Mouse (Mus musculus): ENCODE results near the gene Syngr1. TPM values are rescaled to one million over a fixed set of nuclear protein-coding genes. Genes with fewer than 3 reads are reported as not detected.

The Syngr1 gene
- polyA plus RNA-seq, 1 experiment = 0.95 TPM

DNA sequence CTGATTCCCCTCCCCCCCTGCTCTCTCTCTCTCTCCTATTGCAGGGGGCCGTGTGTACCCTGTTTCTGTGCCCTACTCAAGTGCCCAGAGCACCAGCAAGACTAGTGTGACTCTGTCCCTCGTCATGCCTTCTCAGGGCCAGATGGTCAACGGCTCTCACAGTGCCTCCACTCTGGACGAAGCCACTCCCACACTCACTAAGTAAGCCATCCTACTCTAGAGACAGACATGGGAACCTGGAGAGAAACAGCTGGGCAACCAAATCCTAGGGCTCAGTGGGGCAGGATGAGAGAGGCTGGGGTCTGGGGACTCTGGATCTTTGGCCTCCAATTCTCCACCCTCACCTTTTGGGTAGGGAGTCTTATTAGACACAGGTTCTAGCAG, 67.6 kb downstream of the Syngr1 start:
- Histone ChIP-seq H3K27ac (ENCODE audit: insufficient read depth, low read length) (no peak overlapping the region), H3K4me3 (ENCODE audit: insufficient read depth, low read length) (no peak overlapping the region), H3K4me1 (ENCODE audit: control insufficient read depth, insufficient read depth, low read length) (peaks cover 20% of the 10 kb centered on the region)
- TF ChIP-seq POLR2A (IDR thresholded peaks at IDR 0.05; ENCODE audit: low read depth, low read length) (no peak), CTCF (IDR thresholded peaks at IDR 0.05; ENCODE audit: borderline replicate concordance, insufficient read depth, low read length) (no peak)

GRCm38 (mm10) chr15:80159286-80159901, 68.3 kb downstream of the Syngr1 start:
- H3K4me3 ChIP-seq (ENCODE audit: insufficient read depth, low read length) = no peak overlapping the region

GRCm38 (mm10) chr15:80160223-80160622, 69.1 kb downstream of the Syngr1 start:
- peak overlapping the region; percentile 56 for H3K27ac ChIP-seq (ENCODE audit: insufficient read depth, low read length)
- H3K4me3 ChIP-seq (ENCODE audit: insufficient read depth, low read length) = no peak overlapping the region
- H3K4me1 ChIP-seq (ENCODE audit: control insufficient read depth, insufficient read depth, low read length) = peaks cover 20% of the 10 kb centered on the region
- TF ChIP-seq POLR2A (IDR thresholded peaks at IDR 0.05; ENCODE audit: low read depth, low read length) = no peak

More at GRCm38 (mm10) chr15:80159286-80159901, 68.3 kb downstream of the Syngr1 start:
- Histone ChIP-seq H3K27ac (ENCODE audit: insufficient read depth, low read length) (peak overlapping the region; percentile 56), H3K4me1 (ENCODE audit: control insufficient read depth, insufficient read depth, low read length) (peaks cover 20% of the 10 kb centered on the region)
- TF ChIP-seq POLR2A (IDR thresholded peaks at IDR 0.05; ENCODE audit: low read depth, low read length) (no peak), CTCF (IDR thresholded peaks at IDR 0.05; ENCODE audit: borderline replicate concordance, insufficient read depth, low read length) (no peak)

DNA sequence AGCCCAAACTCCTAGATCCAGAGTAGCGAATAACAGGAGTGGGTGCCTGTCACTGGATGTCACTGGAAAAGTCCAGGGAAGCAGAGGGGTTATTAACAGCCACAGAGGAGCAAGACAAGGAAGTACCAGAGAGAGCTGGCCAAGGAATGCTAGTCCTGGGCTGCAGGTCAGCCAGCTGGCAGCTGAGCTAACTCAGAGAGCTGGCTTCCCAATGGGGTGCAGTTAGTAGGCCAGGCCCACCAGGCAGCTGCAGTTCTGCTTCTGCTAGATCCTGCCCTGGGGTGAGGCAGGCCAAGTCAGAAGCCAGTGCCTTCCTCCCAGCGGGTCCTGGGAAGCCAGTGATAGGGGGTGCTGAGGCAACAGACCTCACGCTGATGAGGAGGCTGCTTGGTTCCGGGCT, 69.6 kb downstream of the Syngr1 start:
- Histone ChIP-seq H3K4me3 (ENCODE audit: insufficient read depth, low read length) (no peak overlapping the region), H3K27ac (ENCODE audit: insufficient read depth, low read length) (no peak overlapping the region), H3K4me1 (ENCODE audit: control insufficient read depth, insufficient read depth, low read length) (peaks cover 20% of the 10 kb centered on the region)
- TF ChIP-seq CTCF (IDR thresholded peaks at IDR 0.05; ENCODE audit: borderline replicate concordance, insufficient read depth, low read length) (no peak), POLR2A (IDR thresholded peaks at IDR 0.05; ENCODE audit: low read depth, low read length) (no peak)

- Histone ChIP-seq H3K27ac (ENCODE audit: insufficient read depth, low read length) (no peak overlapping the region), H3K4me3 (ENCODE audit: insufficient read depth, low read length) (no peak overlapping the region), H3K4me1 (ENCODE audit: control insufficient read depth, insufficient read depth, low read length) (peaks cover 20% of the 10 kb centered on the region)
- TF ChIP-seq POLR2A (IDR thresholded peaks at IDR 0.05; ENCODE audit: low read depth, low read length) (no peak), CTCF (IDR thresholded peaks at IDR 0.05; ENCODE audit: borderline replicate concordance, insufficient read depth, low read length) (no peak)
These were observed 70.1 kb downstream of the Syngr1 start for GRCm38 (mm10) chr15:80161199-80161598.

DNA sequence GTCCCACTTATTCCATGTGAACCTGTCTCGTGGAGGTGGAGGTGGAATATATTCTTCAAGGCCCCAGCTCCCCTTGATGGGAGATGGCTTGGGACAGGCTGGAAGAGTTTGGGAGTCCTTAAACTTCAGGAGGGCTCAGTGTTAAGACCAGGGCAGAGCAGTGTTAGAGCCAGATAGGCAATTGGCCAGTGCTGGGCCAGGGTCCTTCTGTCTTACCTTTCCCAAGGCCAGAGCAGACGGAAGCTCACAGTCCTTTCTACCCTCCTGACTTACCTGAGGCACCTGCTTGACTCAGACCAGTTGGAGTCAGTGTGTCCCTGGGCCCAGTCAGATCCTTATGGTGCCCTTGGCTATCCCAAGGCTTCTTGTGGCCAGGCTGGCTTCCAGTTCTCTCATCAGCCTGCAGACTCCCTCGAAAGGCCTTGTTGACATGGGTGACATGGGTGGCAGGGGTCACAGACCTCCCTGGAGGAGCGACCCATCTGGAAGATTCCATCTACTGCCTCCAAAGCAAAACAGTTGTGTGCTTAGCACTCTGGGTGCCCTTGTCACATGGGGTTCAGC, 71.3 kb downstream of the Syngr1 start:
- TF ChIP-seq POLR2A (IDR thresholded peaks at IDR 0.05; ENCODE audit: low read depth, low read length) = no peak
- TF ChIP-seq CTCF (IDR thresholded peaks at IDR 0.05; ENCODE audit: borderline replicate concordance, insufficient read depth, low read length) = no peak
- no peak overlapping the region for H3K27ac ChIP-seq (ENCODE audit: insufficient read depth, low read length)
- peaks cover 20% of the 10 kb centered on the region for H3K4me1 ChIP-seq (ENCODE audit: control insufficient read depth, insufficient read depth, low read length)
- no peak overlapping the region for H3K4me3 ChIP-seq (ENCODE audit: insufficient read depth, low read length)

GRCm38 (mm10) chr15:80163274-80163673, 72.1 kb downstream of the Syngr1 start:
- TF ChIP-seq CTCF (IDR thresholded peaks at IDR 0.05; ENCODE audit: borderline replicate concordance, insufficient read depth, low read length) (no peak), POLR2A (IDR thresholded peaks at IDR 0.05; ENCODE audit: low read depth, low read length) (no peak)
- Histone ChIP-seq H3K4me1 (ENCODE audit: control insufficient read depth, insufficient read depth, low read length) (peaks cover 20% of the 10 kb centered on the region), H3K4me3 (ENCODE audit: insufficient read depth, low read length) (no peak overlapping the region), H3K27ac (ENCODE audit: insufficient read depth, low read length) (no peak overlapping the region)

DNA sequence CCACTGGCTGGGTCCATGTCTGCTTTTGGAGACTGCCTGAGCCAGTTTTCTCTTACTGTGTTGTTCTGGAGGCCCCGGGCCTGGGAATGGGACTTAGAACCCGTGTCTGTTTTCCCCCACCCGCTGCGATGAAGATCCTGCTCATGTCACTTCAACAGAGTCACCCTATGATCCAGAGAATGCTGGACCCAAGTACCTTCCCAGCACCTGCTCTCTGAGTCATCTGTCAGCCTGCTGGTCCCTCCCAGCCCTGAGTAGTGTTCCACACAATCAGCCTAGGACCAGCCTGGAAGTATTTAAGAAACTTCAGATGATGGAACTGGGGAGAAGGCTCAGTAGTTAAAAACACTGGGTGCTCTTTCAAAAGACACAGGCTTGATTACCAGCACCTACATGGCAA, 72.6 kb downstream of the Syngr1 start:
- Histone ChIP-seq H3K4me1 (ENCODE audit: control insufficient read depth, insufficient read depth, low read length) (peaks cover 18% of the 10 kb centered on the region), H3K27ac (ENCODE audit: insufficient read depth, low read length) (no peak overlapping the region), H3K4me3 (ENCODE audit: insufficient read depth, low read length) (no peak overlapping the region)
- TF ChIP-seq CTCF (IDR thresholded peaks at IDR 0.05; ENCODE audit: borderline replicate concordance, insufficient read depth, low read length) (no peak), POLR2A (IDR thresholded peaks at IDR 0.05; ENCODE audit: low read depth, low read length) (no peak)

DNA sequence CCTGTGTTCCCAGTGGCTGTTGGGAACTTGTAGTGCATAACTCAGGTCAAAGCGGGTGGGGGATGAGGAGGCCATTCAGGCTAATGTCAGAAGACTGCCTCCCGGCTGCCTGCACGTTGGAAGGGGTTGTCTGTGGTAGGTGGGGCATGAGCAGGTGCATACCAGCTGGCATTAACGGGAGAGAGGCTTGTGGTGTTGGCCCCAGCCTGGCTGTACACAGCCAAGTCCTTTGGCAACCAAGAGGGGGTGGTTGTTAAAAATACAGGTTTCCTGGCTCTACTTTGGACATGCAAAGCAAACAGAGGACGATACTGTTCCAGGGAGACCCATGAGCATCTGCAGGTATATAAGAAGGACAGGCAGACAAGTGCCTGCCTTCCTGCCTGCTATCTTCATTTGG, 74.3 kb downstream of the Syngr1 start:
- TF ChIP-seq POLR2A (IDR thresholded peaks at IDR 0.05; ENCODE audit: low read depth, low read length) = no peak
- TF ChIP-seq CTCF (IDR thresholded peaks at IDR 0.05; ENCODE audit: borderline replicate concordance, insufficient read depth, low read length) = no peak
- Histone ChIP-seq H3K4me1 (ENCODE audit: control insufficient read depth, insufficient read depth, low read length) (peaks cover 4% of the 10 kb centered on the region; the same call in 1 of the 2 replicates), H3K4me3 (ENCODE audit: insufficient read depth, low read length) (no peak overlapping the region), H3K27ac (ENCODE audit: insufficient read depth, low read length) (no peak overlapping the region)

Other genes starting within 250 kb of the Syngr1 start
- 19.7 and 35.3 TPM in 2 replicates for gene Apobec3, start 199.7 kb upstream of the Syngr1 start, polyA plus RNA-seq (2011; ENCODE audit: insufficient read length, low read depth, missing spikeins)
- 0.90 and 1.4 TPM in 2 replicates for gene Cbx7, start 120.2 kb upstream of the Syngr1 start, polyA plus RNA-seq (2011; ENCODE audit: insufficient read length, low read depth, missing spikeins)
- 0.70 and 1.0 TPM in 2 replicates for gene Pdgfb, start 76.4 kb upstream of the Syngr1 start, polyA plus RNA-seq (2011; ENCODE audit: insufficient read length, low read depth, missing spikeins)
- 1,636 and 1,653 TPM in 2 replicates for gene Rpl3, start 534 bp downstream of the Syngr1 start, polyA plus RNA-seq (2011; ENCODE audit: insufficient read length, low read depth, missing spikeins)
- gene Tab1, start 41.8 kb downstream of the Syngr1 start, polyA plus RNA-seq (2011; ENCODE audit: insufficient read length, low read depth, missing spikeins) = 11.0 and 12.2 TPM in 2 replicates
- 12.4 and 12.6 TPM in 2 replicates for gene Mgat3, start 82.4 kb downstream of the Syngr1 start, polyA plus RNA-seq (2011; ENCODE audit: insufficient read length, low read depth, missing spikeins)
- 22.7 and 22.8 TPM in 2 replicates for gene Mief1, start 142.7 kb downstream of the Syngr1 start, polyA plus RNA-seq (2011; ENCODE audit: insufficient read length, low read depth, missing spikeins)
- gene AC140267.1, start 144.5 kb downstream of the Syngr1 start, polyA plus RNA-seq (2011; ENCODE audit: insufficient read length, low read depth, missing spikeins) = not detected in 2 replicates
- gene Atf4, start 163.8 kb downstream of the Syngr1 start, polyA plus RNA-seq (2011; ENCODE audit: insufficient read length, low read depth, missing spikeins) = 364 and 499 TPM in 2 replicates
- 20.1 and 25.9 TPM in 2 replicates for gene Rps19bp1, start 173.0 kb downstream of the Syngr1 start, polyA plus RNA-seq (2011; ENCODE audit: insufficient read length, low read depth, missing spikeins)
- gene Cacna1i, start 195.9 kb downstream of the Syngr1 start, polyA plus RNA-seq (2011; ENCODE audit: insufficient read length, low read depth, missing spikeins) = 0.38 and 0.86 TPM in 2 replicates

Measured in embryonic fibroblast, embryonic 13.5 days (primary cell).